Mouse (Mus musculus) limb, embryonic 14.5 days (tissue): Measurements from ENCODE around the gene Trappc11. TPM values are rescaled to one million over a fixed set of nuclear protein-coding genes. Genes with fewer than 3 reads are reported as not detected.
A peak's percentile ranks its signal among the peaks of the same experiment; 100 is the strongest.

Experiments
- ATAC-seq: fragments of 200-750 bp; cut with Nextera tagmentation; 2 replicates; pipeline ENCODE4 v1.8.0; 2017; ENCODE audit warnings: low read depth, moderate number of reproducible peaks, moderate TSS enrichment; ENCODE audit not compliant: low FRiP score
- DNase-seq: peaks from one replicate; pipeline ENCODE4 v3.0.0-alpha.2; 2015; ENCODE audit warnings: low spot score
- H3K27ac ChIP-seq: fragments of 300-500 bp; sonication (generic); replicated peaks from 2 replicates; pipeline ENCODE4 v1.5.1; 2014; ENCODE audit warnings: low read depth, mild to moderate bottlenecking, low read length, moderate library complexity, mixed read lengths
- H3K27me3 ChIP-seq: fragments of 300-500 bp; sonication (generic); 2 replicates; pipeline ENCODE4 v1.6.1; 2014; ENCODE audit warnings: low read length, mixed read lengths; ENCODE audit not compliant: control insufficient read depth, insufficient read depth
- H3K36me3 ChIP-seq: fragments of 300-500 bp; sonication (generic); 2 replicates; pipeline ENCODE4 v1.6.1; 2014; ENCODE audit warnings: mild to moderate bottlenecking, low read length, moderate library complexity, mixed read lengths; ENCODE audit not compliant: control insufficient read depth, insufficient read depth
- H3K4me1 ChIP-seq: fragments of 300-500 bp; sonication (generic); 2 replicates; pipeline ENCODE4 v1.6.1; 2014; ENCODE audit warnings: antibody characterized with exemption, low read length, mixed read lengths; ENCODE audit not compliant: control insufficient read depth, insufficient read depth
- H3K4me2 ChIP-seq: fragments of 300-500 bp; sonication (generic); replicated peaks from 2 replicates; pipeline ENCODE4 v1.6.1; 2014; ENCODE audit warnings: low read depth, mild to moderate bottlenecking, low read length, moderate library complexity; ENCODE audit not compliant: severe bottlenecking
- H3K4me3 ChIP-seq: fragments of 300-500 bp; sonication (generic); replicated peaks from 2 replicates; pipeline ENCODE4 v1.5.1; 2014; ENCODE audit warnings: low read length
- H3K9ac ChIP-seq: fragments of 300-500 bp; sonication (generic); 2 replicates; pipeline ENCODE4 v1.6.1; 2014; ENCODE audit warnings: mild to moderate bottlenecking, low read depth, low read length, moderate library complexity; ENCODE audit not compliant: severe bottlenecking
- H3K9me3 ChIP-seq: fragments of 300-500 bp; sonication (generic); 2 replicates; pipeline ENCODE4 v1.6.1; 2016; ENCODE audit warnings: low read length; ENCODE audit not compliant: control insufficient read depth
- POLR2A ChIP-seq: fragments of 200-500 bp; IDR thresholded peaks from 2 replicates; pipeline ENCODE4 v1.8.0; 2012; ENCODE audit warnings: inconsistent platforms, mild to moderate bottlenecking, moderate library complexity, borderline replicate concordance; ENCODE audit not compliant: insufficient read depth, insufficient read length; ENCODE audit errors: extremely low read depth
- WGBS: fragments of 180-500 bp; shearing (Covaris S2); extraction: QIAGEN DNeasy Blood & Tissue Kit; methylation state at CpG from one replicate; pipeline ENCODE4 v1.1.7; 2014; 5-methylcytosine and 5-hydroxymethylcytosine counted together
- polyA plus RNA-seq, 2 experiments: library from polyadenylated mRNA; depleted of rRNA in 1 of 2; stranded (reverse) in 1 of 2; unstranded in 1 of 2; fragments of >200 nt; fragmentation: Nextera tagmentation in 1 of 2; extraction: Ambion mirVana in 1 of 2; gene quantifications; 2 replicates each; pipeline versions ENCODE4 v1.2.1 to v1.2.3; 2012 to 2014

Trappc11 gene
- polyA plus RNA-seq, 2 experiments, result 31.4 to 31.6 TPM

DNA sequence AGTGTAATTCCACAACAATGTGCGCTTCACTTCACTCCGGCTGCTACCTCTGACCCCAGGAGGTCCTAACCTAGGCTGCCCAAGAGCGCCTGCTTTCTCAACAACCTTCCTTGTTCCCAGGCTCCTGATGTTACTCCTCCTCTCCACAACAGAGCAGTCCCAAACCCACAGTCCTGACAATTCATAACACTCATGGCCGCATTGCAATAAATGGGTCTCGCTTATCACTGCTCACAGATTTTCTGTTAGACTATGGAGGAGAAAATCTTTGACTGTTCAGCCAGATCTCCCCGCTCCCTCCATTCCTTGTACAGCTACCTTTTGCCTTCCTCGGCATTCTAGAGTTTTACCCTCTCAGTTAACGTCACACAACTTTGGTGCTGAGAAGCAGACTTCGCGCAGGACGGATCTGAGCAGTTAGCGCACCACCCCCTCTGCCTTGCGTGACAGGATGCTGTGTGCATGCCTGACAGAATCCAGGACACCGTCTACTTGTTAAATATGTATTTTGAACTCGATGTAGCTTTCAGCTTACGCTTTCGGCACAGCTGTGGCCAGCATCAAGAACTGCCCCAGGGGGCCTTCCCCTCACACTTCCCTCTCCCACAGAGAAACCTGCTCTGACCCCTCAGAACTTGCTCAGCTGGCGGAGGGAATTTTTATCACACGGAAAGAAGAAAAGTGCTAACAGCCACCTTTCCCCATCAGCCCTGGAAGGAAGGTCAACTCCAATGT lies 86.8 kb downstream of the Trappc11 start, which contains the start of gene Stox2:
Gene Stox2, minus strand, starts transcription at position 51 of the 735 bp plus-strand sequence.
- no peak within 1 kb of the TSS for H3K27ac ChIP-seq
- no peak for ATAC-seq
- no peak within 1 kb of the TSS for H3K4me3 ChIP-seq
- no peak for TF ChIP-seq POLR2A
- H3K36me3 ChIP-seq, result no peaks in the 10 kb centered on the region
- 0 out of 2 replicates have a peak within 1 kb of the TSS, but pooled peaks have one; percentile 5 for H3K4me2 ChIP-seq
- H3K9me3 ChIP-seq, result no peaks in the 10 kb centered on the region
- no peak within 1 kb of the TSS for H3K9ac ChIP-seq
- H3K27me3 ChIP-seq, result no peaks in the 10 kb centered on the region
- no peak for DNase-seq
- 65% methylated on average over 19 of the region's 19 CpGs for WGBS
- H3K4me1 ChIP-seq, result no peaks in the 10 kb centered on the region

Other genes starting within 250 kb of the Trappc11 start
- 12.2 and 13.7 TPM in 2 replicates for gene Stox2, start 87.1 kb downstream of the Trappc11 start, polyA plus RNA-seq (2012; rRNA removed)
- gene Stox2, start 87.1 kb downstream of the Trappc11 start, polyA plus RNA-seq (2014; fragmentation: Nextera tagmentation; extraction: Ambion mirVana), result 17.1 and 20.9 TPM in 2 replicates
- gene Rwdd4a, start 194 bp upstream of the Trappc11 start, polyA plus RNA-seq (2012; rRNA removed), result 24.4 and 26.5 TPM in 2 replicates
- gene Rwdd4a, start 194 bp upstream of the Trappc11 start, polyA plus RNA-seq (2014; fragmentation: Nextera tagmentation; extraction: Ambion mirVana), result 40.5 and 46.7 TPM in 2 replicates
- gene Ing2, start 142.1 kb upstream of the Trappc11 start, polyA plus RNA-seq (2012; rRNA removed), result 9.0 and 19.8 TPM in 2 replicates
- 12.1 and 13.2 TPM in 2 replicates for gene Ing2, start 142.1 kb upstream of the Trappc11 start, polyA plus RNA-seq (2014; fragmentation: Nextera tagmentation; extraction: Ambion mirVana)
- 11.6 and 13.5 TPM in 2 replicates for gene Cdkn2aip, start 180.5 kb upstream of the Trappc11 start, polyA plus RNA-seq (2012; rRNA removed)
- 22.3 and 25.9 TPM in 2 replicates for gene Cdkn2aip, start 180.5 kb upstream of the Trappc11 start, polyA plus RNA-seq (2014; fragmentation: Nextera tagmentation; extraction: Ambion mirVana)